ENCODE assay signal across 9 mouse cellular contexts in the genomic region with DNA sequence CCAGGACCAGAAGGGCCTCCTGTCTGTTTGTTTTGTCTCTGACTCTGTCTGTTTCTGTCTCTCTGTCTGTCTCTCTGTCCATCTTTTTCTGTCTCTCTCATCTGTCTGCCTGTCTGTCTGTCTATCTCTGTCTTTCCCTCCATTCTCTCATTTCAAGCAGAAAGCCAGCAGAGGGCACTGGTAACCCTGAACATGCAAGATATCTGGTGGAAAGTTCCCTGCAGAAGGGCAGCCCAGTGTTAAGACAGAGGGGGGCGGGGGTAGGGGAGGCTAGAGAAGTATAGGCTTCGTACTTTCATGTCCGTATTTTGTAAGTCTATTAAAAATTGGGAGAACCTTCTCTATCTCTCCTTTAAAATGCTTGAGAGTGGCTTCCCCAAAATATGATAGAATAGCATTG.
DNase-seq lines count a peak whose midpoint lies in the region; ATAC-seq and TF ChIP-seq lines count a peak whose summit lies in the region.
"Had no signal": no experiment of that assay in that cellular context is flagged by ENCODE, and none has a peak within 500 bp of the region (broad histone marks: within the 10 kb centered on the region; RNA-seq: fewer than 3 reads in every experiment).

No protein-coding gene starts in this region.

- in situ Hi-C loops in CH12.LX (cut with MboI; ENCODE audit: low pct_ligation_motif_present, low pct_unique_long_range_greater_than_20kb, low sequenced_read_pairs): loop anchor here (10.0 kb wide), 1 partner anchor 714 kb away; no protein-coding TSS in a partner anchor

- peak; percentile 36 for DNase-seq in hindbrain, embryonic 10.5 days (ENCODE audit: low spot score)
- peak; percentile 52 for DNase-seq in CH12.LX (ENCODE audit: extremely low read depth)
- DNase-seq in brain, embryonic 14.5 days (ENCODE audit: low read depth): peak; percentile 84
- DNase-seq in layer of hippocampus, postnatal 14 days (ENCODE audit: low spot score in 2 of 2): peak; percentile 31 to 50
- DNase-seq in thymus, postnatal 25 days: peak; percentile 81

- no peak for TF ChIP-seq EP300 in CH12.LX (IDR thresholded peaks at IDR 0.05; ENCODE audit: low read length)

- ATAC-seq in hindbrain, embryonic 12.5 days (ENCODE audit: low FRiP score): no peak
- ATAC-seq in forebrain, embryonic 15.5 days (replicated peaks): peak; percentile 54
- 0 out of 2 replicates have a peak, but pooled peaks have one; percentile 58 for ATAC-seq in midbrain, embryonic 13.5 days

- H3K9me3 ChIP-seq in hindbrain, embryonic 10.5 days: no peaks in the 10 kb centered on the region
- no peaks in the 10 kb centered on the region for H3K9me3 ChIP-seq in hindbrain, embryonic 12.5 days (replicated peaks)
- H3K9me3 ChIP-seq in CH12.LX (replicated peaks; ENCODE audit: low read length): no peaks in the 10 kb centered on the region
- H3K9me3 ChIP-seq in forebrain, embryonic 15.5 days: no peaks in the 10 kb centered on the region
- no peaks in the 10 kb centered on the region for H3K9me3 ChIP-seq in midbrain, embryonic 13.5 days
- H3K9me3 ChIP-seq: heart, embryonic 13.5 days had no signal

- 47% methylated on average over 3 of the region's 3 CpGs for WGBS in hindbrain, embryonic 10.5 days
- WGBS in hindbrain, embryonic 12.5 days: 40% methylated on average over 3 of the region's 3 CpGs
- WGBS in forebrain, embryonic 15.5 days: 29% methylated on average over 3 of the region's 3 CpGs
- whole genome bisulfite sequencing in midbrain, embryonic 13.5 days: 33% methylated on average over 3 of the region's 3 CpGs

- dilution Hi-C loops in CH12.LX (cut with MboI; ENCODE audit: extremely low pct_ligation_motif_present, extremely low pct_unique_long_range_greater_than_20kb, low sequenced_read_pairs): no loop called here

- no peak overlapping the region for H3K9ac ChIP-seq in hindbrain, embryonic 12.5 days
- no peak overlapping the region for H3K9ac ChIP-seq in CH12.LX (ENCODE audit: insufficient read depth, low read depth)
- H3K9ac ChIP-seq in forebrain, embryonic 15.5 days (replicated peaks): no peak overlapping the region
- no peak overlapping the region for H3K9ac ChIP-seq in midbrain, embryonic 13.5 days (replicated peaks)
- H3K9ac ChIP-seq: heart, embryonic 13.5 days had no signal

- no peaks in the 10 kb centered on the region for H3K4me1 ChIP-seq in hindbrain, embryonic 10.5 days (replicated peaks)
- H3K4me1 ChIP-seq in hindbrain, embryonic 12.5 days: no peaks in the 10 kb centered on the region
- H3K4me1 ChIP-seq in CH12.LX (ENCODE audit: control insufficient read depth in 1 of 2, insufficient read depth in 2 of 2): no peaks in the 10 kb centered on the region
- peaks cover 31% of the 10 kb centered on the region for H3K4me1 ChIP-seq in forebrain, embryonic 15.5 days
- H3K4me1 ChIP-seq in midbrain, embryonic 13.5 days (replicated peaks): peaks cover 10% of the 10 kb centered on the region; the same call in 1 of the 2 replicates

- TF ChIP-seq RAD21 in CH12.LX (IDR thresholded peaks at IDR 0.05; ENCODE audit: low read depth, low read length): peak; percentile 69

- no peaks in the 10 kb centered on the region for H3K79me2 ChIP-seq in CH12.LX (replicated peaks; ENCODE audit: control insufficient read depth, extremely low read depth, insufficient read depth, poor library complexity, severe bottlenecking)

- H3K36me3 ChIP-seq in hindbrain, embryonic 10.5 days: no peaks in the 10 kb centered on the region
- H3K36me3 ChIP-seq in hindbrain, embryonic 12.5 days: no peaks in the 10 kb centered on the region
- H3K36me3 ChIP-seq in CH12.LX (replicated peaks in 1 of 2; ENCODE audit: control insufficient read depth in 1 of 2, insufficient read depth in 1 of 2, low read length in 1 of 2): no peaks in the 10 kb centered on the region
- H3K36me3 ChIP-seq in forebrain, embryonic 15.5 days: no peaks in the 10 kb centered on the region
- no peaks in the 10 kb centered on the region for H3K36me3 ChIP-seq in midbrain, embryonic 13.5 days
- H3K36me3 ChIP-seq: heart, embryonic 13.5 days had no signal

- peak in 1 of 2 experiments; percentile 70; a peak in 2 of 4 replicates for TF ChIP-seq CTCF in CH12.LX (conservative IDR thresholded peaks at IDR 0.05 in 1 of 2, IDR thresholded peaks at IDR 0.05 in 1 of 2; ENCODE audit: low read depth in 2 of 2, low read length in 2 of 2)
- TF ChIP-seq CTCF in brain, embryonic 14.5 days (IDR thresholded peaks at IDR 0.05; ENCODE audit: borderline replicate concordance, extremely low read depth, insufficient read depth, insufficient read length): peak; percentile 65; the same call in 1 of the 2 replicates

- no peak overlapping the region for H3K4me3 ChIP-seq in hindbrain, embryonic 10.5 days
- H3K4me3 ChIP-seq in hindbrain, embryonic 12.5 days: no peak overlapping the region
- no peak overlapping the region for H3K4me3 ChIP-seq in CH12.LX (replicated peaks in 1 of 3; ENCODE audit: low read depth in 2 of 3, low read length in 2 of 3, poor library complexity in 1 of 3)
- no peak overlapping the region for H3K4me3 ChIP-seq in forebrain, embryonic 15.5 days
- H3K4me3 ChIP-seq in midbrain, embryonic 13.5 days (replicated peaks): no peak overlapping the region
- H3K4me3 ChIP-seq: heart, embryonic 13.5 days had no signal

- H3K4me2 ChIP-seq in hindbrain, embryonic 12.5 days (replicated peaks): no peak overlapping the region
- no peak overlapping the region for H3K4me2 ChIP-seq in CH12.LX (ENCODE audit: insufficient read depth, low read depth, poor library complexity, severe bottlenecking)
- H3K4me2 ChIP-seq in forebrain, embryonic 15.5 days (replicated peaks): no peak overlapping the region
- H3K4me2 ChIP-seq in midbrain, embryonic 13.5 days (replicated peaks): no peak overlapping the region
- H3K4me2 ChIP-seq: heart, embryonic 13.5 days had no signal

- H3K27ac ChIP-seq in hindbrain, embryonic 10.5 days: no peak overlapping the region
- H3K27ac ChIP-seq in hindbrain, embryonic 12.5 days: no peak overlapping the region
- no peak overlapping the region for H3K27ac ChIP-seq in CH12.LX (ENCODE audit: insufficient read depth, low read depth)
- no peak overlapping the region for H3K27ac ChIP-seq in forebrain, embryonic 15.5 days (replicated peaks)
- no peak overlapping the region for H3K27ac ChIP-seq in midbrain, embryonic 13.5 days
- H3K27ac ChIP-seq: heart, embryonic 13.5 days had no signal

- TF ChIP-seq POLR2A in CH12.LX (IDR thresholded peaks at IDR 0.05; ENCODE audit: low read depth, low read length): no peak
- no peak for TF ChIP-seq POLR2A in brain, embryonic 14.5 days (IDR thresholded peaks at IDR 0.05; ENCODE audit: borderline replicate concordance, extremely low read depth, insufficient read depth, insufficient read length, poor library complexity, severe bottlenecking)

- no peaks in the 10 kb centered on the region for H3K27me3 ChIP-seq in hindbrain, embryonic 10.5 days (ENCODE audit: insufficient read depth, poor library complexity, severe bottlenecking)
- H3K27me3 ChIP-seq in hindbrain, embryonic 12.5 days: no peaks in the 10 kb centered on the region
- no peaks in the 10 kb centered on the region for H3K27me3 ChIP-seq in CH12.LX (replicated peaks)
- H3K27me3 ChIP-seq in forebrain, embryonic 15.5 days: no peaks in the 10 kb centered on the region
- H3K27me3 ChIP-seq in midbrain, embryonic 13.5 days: no peaks in the 10 kb centered on the region
- H3K27me3 ChIP-seq: heart, embryonic 13.5 days had no signal

TF ChIP-seq in CH12.LX, 34 proteins besides CTCF, POLR2A, EP300 and RAD21:
- no peak for TF ChIP-seq NELFE (IDR thresholded peaks at IDR 0.05; ENCODE audit: low read depth, low read length)
- no peak for TF ChIP-seq MEF2A (IDR thresholded peaks at IDR 0.05; ENCODE audit: borderline replicate concordance, low read depth, low read length)
- TF ChIP-seq MAFK (IDR thresholded peaks at IDR 0.05; ENCODE audit: insufficient replicate concordance, low read length): no peak
- TF ChIP-seq ZKSCAN1 (IDR thresholded peaks at IDR 0.05; ENCODE audit: borderline replicate concordance, low read depth, low read length): no peak
- no peak for TF ChIP-seq ETS1 (conservative IDR thresholded peaks at IDR 0.05; ENCODE audit: low read depth, low read length)
- TF ChIP-seq SMC3 (IDR thresholded peaks at IDR 0.05; ENCODE audit: low read depth, low read length): peak; percentile 77
- no peak for TF ChIP-seq E2F4 (IDR thresholded peaks at IDR 0.05; ENCODE audit: insufficient replicate concordance, low read depth, low read length)
- no peak for TF ChIP-seq ZC3H11A (IDR thresholded peaks at IDR 0.05; ENCODE audit: low read depth, low read length)
- no peak for TF ChIP-seq MAX (IDR thresholded peaks at IDR 0.05; ENCODE audit: low read length)
- 0 out of 2 replicates have a peak, but pooled peaks have one; percentile 42 for TF ChIP-seq MAZ (IDR thresholded peaks at IDR 0.05; ENCODE audit: low read depth, low read length)
- TF ChIP-seq TBP (conservative IDR thresholded peaks at IDR 0.05; ENCODE audit: low read depth, low read length): no peak
- TF ChIP-seq MXI1 (IDR thresholded peaks at IDR 0.05; ENCODE audit: low read depth, low read length): no peak
- TF ChIP-seq HCFC1 (IDR thresholded peaks at IDR 0.05; ENCODE audit: low read depth, low read length): no peak
- no peak for TF ChIP-seq ZNF384 (IDR thresholded peaks at IDR 0.05; ENCODE audit: low read depth, low read length)
- TF ChIP-seq POLR2AphosphoS2 (IDR thresholded peaks at IDR 0.05; ENCODE audit: low read depth, low read length): no peak
TF ChIP-seq in CH12.LX: peak in this region for 2.
